Mouse (Mus musculus) hindbrain, postnatal 0 days (tissue): Measurements from ENCODE around the gene Zic4. TPM values are rescaled to one million over a fixed set of nuclear protein-coding genes. Genes with fewer than 3 reads are reported as not detected.

Experiments used
- ATAC-seq: fragments of 200-750 bp; cut with Nextera tagmentation; 2 replicates; pipeline ENCODE4 v1.8.0; 2017; ENCODE audit warnings: mild to moderate bottlenecking, moderate TSS enrichment, moderate library complexity
- DNase-seq: peaks from one replicate; pipeline ENCODE4 v3.0.0-alpha.2; 2015; ENCODE audit warnings: low spot score
- H3K27ac ChIP-seq: fragments of 300-500 bp; sonication (generic); 2 replicates; pipeline ENCODE4 v1.5.1; 2014; ENCODE audit warnings: mild to moderate bottlenecking
- H3K27me3 ChIP-seq: fragments of 300-500 bp; sonication (generic); 2 replicates; pipeline ENCODE4 v1.6.1; 2014; ENCODE audit warnings: low read length, mixed read lengths; ENCODE audit not compliant: insufficient read depth
- H3K36me3 ChIP-seq: fragments of 300-500 bp; sonication (generic); 2 replicates; pipeline ENCODE4 v1.6.1; 2014; ENCODE audit warnings: low read length, mixed read lengths; ENCODE audit not compliant: insufficient read depth
- H3K4me1 ChIP-seq: fragments of 300-500 bp; sonication (generic); 2 replicates; pipeline ENCODE4 v1.6.1; 2014; ENCODE audit warnings: antibody characterized with exemption, low read length, mixed read lengths; ENCODE audit not compliant: insufficient read depth
- H3K4me2 ChIP-seq: fragments of 300-500 bp; sonication (generic); 2 replicates; pipeline ENCODE4 v1.6.1; 2014; ENCODE audit warnings: low read depth, mild to moderate bottlenecking, low read length, moderate library complexity, mixed read lengths
- H3K4me3 ChIP-seq: fragments of 300-500 bp; sonication (generic); 2 replicates; pipeline ENCODE4 v1.5.1; 2014; ENCODE audit warnings: low read length
- H3K9ac ChIP-seq: fragments of 300-500 bp; sonication (generic); replicated peaks from 2 replicates; pipeline ENCODE4 v1.6.1; 2014; ENCODE audit warnings: mild to moderate bottlenecking, low read length, moderate library complexity, mixed read lengths
- H3K9me3 ChIP-seq: fragments of 300-500 bp; sonication (generic); 2 replicates; pipeline ENCODE4 v1.6.1; 2016; ENCODE audit warnings: low read length, mixed read lengths
- CTCF ChIP-seq: IDR thresholded peaks from 2 replicates; pipeline ENCODE4 v1.5.1; 2016; ENCODE audit warnings: antibody characterized with exemption, control low read depth, low read depth
- WGBS: fragments of 180-500 bp; shearing (Covaris S2); extraction: QIAGEN DNeasy Blood & Tissue Kit; methylation state at CpG from one replicate; pipeline ENCODE4 v1.1.7; 2014; 5-methylcytosine and 5-hydroxymethylcytosine counted together
- polyA plus RNA-seq: library from polyadenylated mRNA; unstranded; fragments of >200 nt; fragmentation: Nextera tagmentation; extraction: Ambion mirVana; gene quantifications from 2 replicates; pipeline ENCODE4 v1.2.1, GENCODE M21; 2015
- total RNA-seq: library from RNA; depleted of rRNA; stranded (reverse); fragments of >200 nt; gene quantifications from 2 replicates; pipeline ENCODE4 v1.2.3, GENCODE M21; 2014

Zic4 gene
- total and polyA plus RNA-seq, 2 experiments from 2014 or later: 51.0 to 144 TPM

DNA sequence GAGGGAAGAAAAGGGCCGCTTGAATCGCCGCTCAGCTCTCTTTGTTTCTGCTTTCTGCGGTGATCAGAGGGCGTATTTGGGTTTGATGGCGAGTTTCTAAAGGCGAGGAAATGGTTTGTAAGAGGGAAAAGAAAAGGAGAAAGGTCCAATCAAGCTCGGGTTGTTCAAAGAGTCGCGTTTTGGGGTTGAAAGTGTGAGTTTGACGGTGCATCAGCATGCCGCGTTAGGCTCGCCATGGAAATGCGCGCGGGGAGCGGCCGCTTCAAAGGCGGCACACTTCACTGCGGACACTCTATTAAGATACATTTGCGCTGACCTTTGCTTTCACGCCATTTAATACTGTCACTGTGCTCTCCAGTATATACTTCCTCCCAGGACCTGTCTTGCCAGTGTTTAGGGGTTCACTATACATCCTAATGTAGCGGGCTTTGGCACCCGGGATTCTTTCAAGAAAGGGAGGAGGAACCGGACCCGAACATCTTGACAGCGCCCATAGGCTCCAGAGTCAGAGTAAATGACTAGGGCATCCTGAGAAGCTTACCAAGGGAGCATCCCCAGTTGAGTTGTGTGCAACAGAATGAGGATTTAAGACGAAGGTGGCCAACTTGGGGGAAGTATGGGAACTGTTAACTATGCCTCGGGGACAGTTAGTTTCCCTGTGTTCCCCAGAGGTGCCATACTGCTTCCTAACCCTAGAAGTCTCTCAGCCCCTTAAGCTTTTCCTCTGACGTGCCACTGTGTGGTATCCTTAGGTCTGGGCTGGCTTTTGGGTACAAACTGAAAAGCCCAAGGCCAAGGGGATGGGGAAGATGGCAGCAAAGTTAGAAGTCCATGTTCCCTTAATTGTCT is 24.9 kb downstream of the Zic4 start:
- TF ChIP-seq CTCF: peak; percentile 4; the same call in 1 of the 2 replicates
- Histone ChIP-seq H3K4me2 (peak overlapping the region; percentile 53), H3K9me3 (no peaks in the 10 kb centered on the region), H3K27me3 (peaks cover 38% of the 10 kb centered on the region), H3K4me1 (0 out of 2 replicates have a peak, but pooled peaks cover 7% of the 10 kb centered on the region), H3K4me3 (peak overlapping the region; percentile 30), H3K9ac (peak overlapping the region; percentile 58), H3K36me3 (no peaks in the 10 kb centered on the region), H3K27ac (peak overlapping the region; percentile 98)
- peak; percentile 68 for DNase-seq
- peak; percentile 36 for ATAC-seq
- 4% methylated on average over 31 of the region's 31 CpGs for WGBS

DNA sequence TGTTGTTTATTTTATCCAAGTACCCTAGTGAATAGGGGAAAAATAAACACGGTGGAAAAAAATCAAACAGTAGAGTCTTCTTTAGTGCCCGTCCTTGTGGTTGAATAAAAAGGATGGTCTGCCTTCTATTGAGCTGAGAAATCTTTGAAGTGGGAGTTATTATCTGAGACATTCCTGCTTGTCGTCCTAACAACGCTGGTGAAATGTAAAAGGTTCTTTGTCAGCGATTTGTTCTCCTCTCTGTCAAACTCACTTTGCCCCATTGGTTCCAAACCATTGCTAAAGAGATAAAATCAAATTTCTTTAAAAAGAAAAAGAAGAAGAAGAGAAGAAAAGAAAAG is 25.5 kb downstream of the Zic4 start:
- Histone ChIP-seq H3K27me3 (peaks cover 38% of the 10 kb centered on the region), H3K36me3 (no peaks in the 10 kb centered on the region), H3K4me1 (0 out of 2 replicates have a peak, but pooled peaks cover under 1% of the 10 kb centered on the region), H3K9ac (peak overlapping the region; percentile 58; the same call in 1 of the 2 replicates), H3K4me3 (peak overlapping the region; percentile 30), H3K27ac (peak overlapping the region; percentile 98), H3K9me3 (no peaks in the 10 kb centered on the region), H3K4me2 (peak overlapping the region; percentile 53)
- 15% methylated on average over 5 of the region's 5 CpGs for WGBS
- DNase-seq: peak; percentile 42
- no peak for TF ChIP-seq CTCF
- ATAC-seq: no peak

DNA sequence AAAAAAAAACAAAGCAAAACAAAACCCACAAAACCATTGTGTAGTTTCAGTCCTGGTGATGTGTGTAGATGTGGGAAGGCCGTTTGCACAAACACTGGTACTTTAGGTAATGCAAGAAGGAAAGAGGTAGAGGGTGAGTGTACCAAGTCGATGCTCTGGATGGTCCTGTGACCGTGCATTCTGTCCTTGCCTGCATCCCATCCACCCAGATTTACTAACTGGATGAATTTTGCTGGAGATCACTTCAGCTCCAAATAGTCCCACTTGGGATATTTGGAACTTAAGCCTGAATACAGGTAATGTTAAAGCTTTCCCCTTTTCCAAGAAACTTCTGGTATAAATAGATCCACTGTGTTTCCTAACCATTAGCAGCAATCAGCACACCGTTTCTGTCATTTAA is 26.0 kb downstream of the Zic4 start:
- Histone ChIP-seq H3K27ac (peak overlapping the region; percentile 98; the same call in 1 of the 2 replicates), H3K4me1 (no peaks in the 10 kb centered on the region), H3K36me3 (no peaks in the 10 kb centered on the region), H3K9me3 (no peaks in the 10 kb centered on the region), H3K9ac (peak overlapping the region; percentile 58; the same call in 1 of the 2 replicates), H3K27me3 (peaks cover 39% of the 10 kb centered on the region), H3K4me3 (no peak overlapping the region; the same call in 1 of the 2 replicates), H3K4me2 (peak overlapping the region; percentile 53)
- DNase-seq (no peak), ATAC-seq (no peak)
- TF ChIP-seq CTCF: no peak
- 38% methylated on average over 4 of the region's 4 CpGs for WGBS

GRCm38 (mm10) chr9:91393376-91394068 is 31.3 kb downstream of the Zic4 start:
- peak overlapping the region; percentile 42; the same call in 1 of the 2 replicates for H3K27ac ChIP-seq
- no peak for ATAC-seq

GRCm38 (mm10) chr9:91394211-91394646 is 32.0 kb downstream of the Zic4 start:
- Histone ChIP-seq H3K4me3 (no peak overlapping the region), H3K36me3 (no peaks in the 10 kb centered on the region), H3K9ac (no peak overlapping the region), H3K9me3 (no peaks in the 10 kb centered on the region), H3K27me3 (peaks cover 41% of the 10 kb centered on the region; the same call in 1 of the 2 replicates), H3K4me1 (no peaks in the 10 kb centered on the region), H3K27ac (peak overlapping the region; percentile 42; the same call in 1 of the 2 replicates), H3K4me2 (peak overlapping the region; percentile 25; the same call in 1 of the 2 replicates)
- WGBS: 17% methylated on average over 14 of the region's 14 CpGs
- DNase-seq: no peak
- no peak for TF ChIP-seq CTCF
- ATAC-seq: no peak

More at GRCm38 (mm10) chr9:91393376-91394068, 31.3 kb downstream of the Zic4 start:
- no peak for TF ChIP-seq CTCF
- Histone ChIP-seq H3K9me3 (no peaks in the 10 kb centered on the region), H3K4me3 (no peak overlapping the region), H3K4me1 (no peaks in the 10 kb centered on the region), H3K9ac (no peak overlapping the region), H3K4me2 (no peak overlapping the region), H3K36me3 (no peaks in the 10 kb centered on the region), H3K27me3 (peaks cover 39% of the 10 kb centered on the region; the same call in 1 of the 2 replicates)
- WGBS: 26% methylated on average over 8 of the region's 8 CpGs
- DNase-seq: no peak

GRCm38 (mm10) chr9:91395066-91395772 is 33.0 kb downstream of the Zic4 start:
- no peak for TF ChIP-seq CTCF
- no peaks in the 10 kb centered on the region for H3K4me1 ChIP-seq
- no peak overlapping the region for H3K4me3 ChIP-seq
- H3K27me3 ChIP-seq: peaks cover 46% of the 10 kb centered on the region; the same call in 1 of the 2 replicates
- ATAC-seq: no peak
- WGBS: 13% methylated on average over 14 of the region's 14 CpGs
- H3K9me3 ChIP-seq: no peaks in the 10 kb centered on the region
- no peak overlapping the region for H3K9ac ChIP-seq
- H3K36me3 ChIP-seq: no peaks in the 10 kb centered on the region
- DNase-seq: no peak
- H3K27ac ChIP-seq: no peak overlapping the region
- no peak overlapping the region for H3K4me2 ChIP-seq
